Mouse (Mus musculus) small intestine, adult 2 months (tissue): ENCODE measurements at regions not wholly inside any gene's neighbourhood (a gene's known extent, or its start where the extent isn't known, plus 50 kb on each side); places are given as distances from the start of the nearest gene placed in this dataset.

Experiments
- CTCF ChIP-seq: fragments of 200-500 bp; IDR thresholded peaks from 2 replicates; pipeline ENCODE4 v1.5.1; 2012; ENCODE audit warnings: low read depth, mild to moderate bottlenecking, control low read depth, inconsistent platforms, low read length, moderate library complexity, mixed read lengths; ENCODE audit not compliant: insufficient replicate concordance, insufficient read length; ENCODE audit errors: extremely low read depth
- POLR2A ChIP-seq: fragments of 200-500 bp; IDR thresholded peaks from 2 replicates; pipeline ENCODE4 v1.6.1; 2012; ENCODE audit warnings: low read depth, mild to moderate bottlenecking, control low read depth, inconsistent platforms, low read length, moderate library complexity

DNA sequence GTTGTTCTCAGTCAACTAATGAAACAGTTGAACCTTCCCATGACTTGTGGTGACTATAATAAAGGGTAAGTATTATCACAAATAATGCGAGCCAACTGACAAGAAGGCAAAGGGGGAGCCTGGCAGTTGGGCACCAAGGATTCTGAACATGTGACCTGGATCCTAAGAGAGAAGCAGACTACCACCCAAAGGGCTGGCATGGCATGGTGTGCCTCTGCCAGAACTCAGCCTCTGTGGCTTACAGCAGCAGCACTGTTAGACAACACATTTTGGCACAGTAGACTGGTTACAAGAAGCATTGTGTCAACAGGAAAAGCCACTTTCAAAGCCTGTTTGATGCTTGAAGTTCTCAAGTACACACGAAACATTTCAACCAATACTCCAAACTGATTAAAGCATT, 142.2 kb upstream of the Satb2 start:
- TF ChIP-seq CTCF (no peak), POLR2A (no peak)
